Mouse (Mus musculus) skeletal muscle tissue, adult 2 months (tissue): Measurements from ENCODE around the gene Arhgef6.
A peak's percentile ranks its signal among the peaks of the same experiment; 100 is the strongest.

Experiments used
- DNase-seq: peaks from one replicate; pipeline ENCODE4 v3.0.0-alpha.2; 2012; ENCODE audit warnings: low read depth, low spot score

Gene Arhgef6

DNA sequence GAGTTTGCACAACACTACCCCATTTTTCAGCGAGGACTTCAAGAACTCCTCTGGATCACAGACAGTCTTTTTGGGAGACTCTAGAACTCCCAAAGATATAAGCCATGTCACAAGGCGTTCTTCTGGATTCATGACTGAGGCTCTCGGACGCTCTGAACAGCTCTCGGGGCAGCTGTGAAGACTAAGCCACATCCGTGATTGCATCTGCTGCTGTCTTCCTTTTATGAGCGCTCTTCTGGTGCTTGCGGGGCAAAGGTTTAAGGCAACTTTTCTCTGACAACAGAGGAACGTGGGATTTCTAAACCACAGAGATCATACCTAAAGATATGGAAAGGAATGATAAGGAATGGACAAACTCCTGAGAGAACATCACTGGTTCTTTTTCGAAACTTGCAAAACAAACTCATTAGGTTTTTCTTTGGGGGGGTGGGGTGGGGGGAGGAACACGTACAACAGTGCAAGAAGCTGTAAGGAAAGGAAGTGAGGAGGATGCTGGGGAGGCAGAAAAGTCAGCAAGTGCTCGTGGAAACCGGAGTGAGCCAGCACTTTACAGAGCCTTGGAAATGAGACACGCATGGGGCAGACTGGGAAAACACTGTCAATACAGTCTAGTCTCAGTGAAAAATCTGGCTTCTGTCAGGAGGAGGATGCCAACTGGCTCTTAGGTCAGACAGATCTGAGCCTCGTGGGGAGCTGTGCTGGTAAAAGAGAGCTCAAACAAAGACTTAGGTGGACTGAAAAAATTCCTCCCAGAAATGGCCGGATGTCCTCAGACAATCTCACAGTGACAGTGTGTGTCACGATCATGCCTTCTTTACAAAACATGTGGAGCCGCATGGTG lies at the start of gene Arhgef6:
Arhgef6 (minus strand) TSS at position 359 of the 841 bp plus-strand sequence.
- DNase-seq = peak; percentile 6

DNA sequence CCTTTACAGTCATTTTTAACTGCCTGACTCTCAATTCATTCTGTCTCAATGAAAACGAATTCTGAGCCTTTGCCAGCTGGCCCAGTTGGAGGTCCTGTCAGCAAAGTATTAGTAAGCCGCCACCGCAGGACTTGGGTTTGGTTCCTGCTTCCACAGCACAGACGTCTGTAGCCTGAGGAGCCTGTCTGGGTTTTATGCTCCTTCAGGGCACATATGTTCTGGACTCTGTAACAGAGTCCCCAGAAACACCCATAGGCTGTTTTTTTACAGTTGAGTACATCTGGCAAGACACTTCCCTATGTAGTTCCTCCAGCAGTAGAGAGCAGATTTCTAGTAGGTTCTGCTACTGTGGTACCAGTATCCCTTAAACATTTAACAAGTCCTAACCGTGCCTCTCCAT lies 42.4 kb upstream of the Arhgef6 start:
- no peak for DNase-seq

DNA sequence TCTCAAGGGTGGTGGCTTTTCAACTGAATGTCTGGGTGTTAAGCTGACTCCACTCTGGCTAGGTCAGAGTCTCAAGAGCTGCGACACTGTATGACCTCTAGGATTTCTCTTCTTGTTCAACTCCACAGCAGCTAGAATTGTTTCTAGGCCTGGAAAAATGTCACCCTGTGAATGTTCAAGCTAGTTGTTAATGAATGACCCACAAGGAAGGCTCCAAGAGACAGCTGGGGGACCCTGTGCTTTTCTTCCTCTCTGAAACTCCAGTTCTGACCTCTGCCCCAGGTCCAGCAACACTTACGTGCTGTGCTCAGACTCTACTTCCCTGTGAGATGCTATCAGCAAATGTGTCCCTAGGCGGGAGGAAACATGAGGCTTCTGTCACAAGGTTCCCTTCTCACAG lies 40.0 kb upstream of the Arhgef6 start:
- no peak for DNase-seq

DNA sequence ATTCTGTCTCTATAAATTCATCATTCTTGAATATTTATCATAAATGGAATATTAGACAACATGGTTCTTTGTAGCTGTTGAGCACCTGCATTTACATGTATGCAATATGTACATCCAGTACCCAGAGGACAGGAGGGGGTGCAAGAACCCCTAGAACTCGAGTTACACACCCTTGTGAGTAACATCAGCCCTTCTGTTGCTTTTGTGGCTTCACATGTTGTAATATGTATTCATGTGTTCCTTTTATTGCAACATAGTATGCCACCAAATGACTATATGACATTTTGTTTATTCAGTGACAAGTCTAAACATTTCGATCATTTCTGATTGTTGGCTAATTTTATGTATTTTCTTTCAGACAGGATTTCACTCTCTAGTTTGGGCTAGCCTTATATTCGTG lies 38.6 kb upstream of the Arhgef6 start:
- DNase-seq = no peak

DNA sequence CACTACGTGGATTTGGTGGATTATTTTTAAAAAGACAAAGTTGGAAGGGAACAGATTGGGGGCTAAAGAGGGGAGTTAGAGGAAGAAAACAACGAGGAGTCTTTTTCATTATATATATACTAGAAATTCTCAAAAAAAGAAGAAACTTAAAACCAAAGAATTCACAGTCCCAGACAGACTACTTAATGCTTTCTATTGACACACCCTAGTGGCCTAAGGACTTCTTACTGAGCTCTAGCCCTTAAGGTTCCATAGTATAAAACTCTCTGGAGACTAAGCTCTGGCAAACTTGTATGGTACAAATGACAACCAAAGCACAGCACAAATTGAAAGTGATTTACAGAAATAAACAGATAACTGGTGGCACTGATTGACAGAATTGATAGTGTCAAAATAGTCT lies 35.5 kb upstream of the Arhgef6 start:
- no peak for DNase-seq

DNA sequence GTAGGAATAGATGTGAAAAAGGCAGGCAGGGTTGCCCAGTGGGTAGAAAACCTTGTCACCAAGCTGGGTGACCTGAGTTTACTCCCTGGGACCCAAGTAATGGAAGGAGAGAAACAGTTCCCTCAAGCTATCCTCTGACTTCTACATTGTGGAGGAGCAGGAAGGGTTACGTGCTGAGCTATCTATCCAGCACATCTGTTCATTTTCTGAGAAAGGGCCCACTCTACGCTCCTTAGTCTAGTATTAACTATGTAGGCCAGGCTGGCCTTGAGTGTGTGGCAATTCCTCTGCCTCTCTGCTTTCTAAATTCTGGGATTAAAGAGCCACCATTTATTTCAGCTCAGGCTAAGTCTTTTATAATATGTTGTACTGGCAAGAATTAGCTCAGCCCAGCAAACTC lies 35.0 kb upstream of the Arhgef6 start:
- no peak for DNase-seq

DNA sequence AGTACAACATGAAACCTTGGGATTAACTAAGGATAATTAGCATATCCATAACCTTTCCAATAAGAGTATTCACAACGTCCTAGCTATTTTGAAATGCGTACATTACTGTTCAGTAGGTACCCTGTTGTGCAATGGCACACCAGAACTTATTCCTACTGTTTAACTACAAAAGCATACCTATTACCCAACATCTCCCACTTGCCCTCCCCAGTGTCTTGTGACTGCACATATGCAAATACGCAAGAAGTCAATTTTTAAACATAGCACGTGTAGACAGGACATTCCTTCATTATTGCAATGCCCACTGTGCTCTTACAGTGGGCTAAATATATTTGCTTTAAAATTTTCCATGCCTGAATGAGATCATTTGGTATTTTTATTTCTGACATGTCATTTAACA lies 34.4 kb upstream of the Arhgef6 start:
- DNase-seq = no peak

DNA sequence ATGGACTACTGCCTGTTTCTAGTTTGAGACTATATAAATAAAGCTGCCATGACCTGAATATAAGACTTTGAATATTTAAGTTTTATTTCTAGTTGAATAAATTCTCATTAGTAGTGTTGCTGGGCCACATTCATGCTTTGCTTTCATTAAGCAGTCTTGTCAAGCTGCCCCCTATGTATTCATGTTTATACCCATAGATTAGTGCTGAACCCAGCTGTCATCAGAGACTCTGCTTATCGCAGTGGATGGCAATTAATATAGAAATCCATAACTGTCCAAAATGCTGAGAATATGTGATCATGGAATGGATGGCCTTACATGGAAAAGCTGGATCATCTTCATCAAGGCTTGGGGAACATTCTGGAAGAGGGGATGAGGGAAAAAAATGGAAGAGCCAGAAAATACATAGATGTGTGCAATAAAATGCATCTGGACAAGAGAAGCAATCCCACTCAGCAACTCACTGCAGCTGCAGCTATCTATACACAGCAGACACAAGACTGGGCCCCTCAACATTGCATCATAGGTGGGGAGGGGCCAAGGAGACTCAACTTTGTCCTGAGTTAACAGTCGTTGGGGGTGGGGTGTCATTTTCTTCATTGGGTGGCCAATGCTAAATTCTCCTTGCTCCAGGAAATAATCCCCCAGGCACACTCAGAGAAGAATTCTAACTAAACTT lies 26.5 kb upstream of the Arhgef6 start:
- no peak for DNase-seq

DNA sequence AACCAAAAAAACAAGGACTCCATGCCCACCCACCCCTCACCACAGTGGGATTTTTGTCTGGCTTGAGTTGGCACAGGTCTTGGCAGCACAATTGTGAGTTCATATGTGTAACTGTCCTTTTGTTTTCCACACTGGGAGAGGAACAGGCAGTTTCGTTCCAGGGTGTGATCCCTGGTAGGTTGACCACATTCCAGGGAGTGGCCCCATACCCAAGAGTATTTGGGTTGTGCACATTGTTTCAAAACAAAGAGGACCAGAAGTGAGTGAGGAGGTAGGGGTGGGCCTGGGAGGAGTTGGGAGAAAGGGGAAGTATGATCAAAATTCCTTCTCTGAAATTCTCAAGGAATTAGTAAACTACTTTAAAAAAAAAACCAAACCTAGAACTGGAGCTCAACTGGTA lies 20.8 kb upstream of the Arhgef6 start:
- no peak for DNase-seq

DNA sequence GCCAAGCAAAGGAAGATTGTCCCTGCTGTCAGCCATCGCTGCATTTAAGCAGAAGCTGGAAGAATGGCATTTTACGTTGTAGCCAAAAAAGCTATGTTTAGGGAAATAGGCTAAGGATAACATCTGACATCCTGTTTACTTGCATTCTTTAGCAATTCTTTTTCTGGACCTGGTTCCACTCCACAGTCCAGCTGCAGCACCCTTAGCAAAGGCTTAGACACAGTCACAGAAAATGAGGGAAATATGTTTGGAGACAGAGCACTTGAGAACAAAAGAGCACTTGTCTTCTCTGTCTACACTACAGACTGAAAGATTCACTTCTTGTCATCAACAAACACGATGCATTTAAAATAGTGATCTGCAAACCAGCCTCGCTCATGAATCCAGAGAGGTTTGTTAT lies 691 bp upstream of the Arhgef6 start:
- no peak for DNase-seq

DNA sequence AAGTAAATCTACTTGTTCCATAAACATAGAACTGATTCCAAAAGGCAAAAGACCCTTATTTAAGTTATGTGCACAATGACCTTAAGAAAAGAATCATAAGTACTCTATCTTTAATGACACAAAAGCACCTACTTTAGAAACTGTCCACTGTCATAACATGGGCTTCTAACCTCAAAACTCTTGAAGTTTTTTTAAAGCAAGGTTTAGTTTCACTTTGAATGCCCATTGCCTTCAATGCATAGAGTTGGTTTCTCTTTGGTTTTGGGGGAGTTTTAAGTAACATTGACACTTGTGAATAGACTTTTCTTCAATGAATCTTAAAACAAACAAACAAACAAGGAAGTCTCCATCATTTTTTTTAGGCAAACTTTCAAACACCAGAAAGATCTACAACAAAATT lies 947 bp downstream of the Arhgef6 start:
- no peak for DNase-seq

DNA sequence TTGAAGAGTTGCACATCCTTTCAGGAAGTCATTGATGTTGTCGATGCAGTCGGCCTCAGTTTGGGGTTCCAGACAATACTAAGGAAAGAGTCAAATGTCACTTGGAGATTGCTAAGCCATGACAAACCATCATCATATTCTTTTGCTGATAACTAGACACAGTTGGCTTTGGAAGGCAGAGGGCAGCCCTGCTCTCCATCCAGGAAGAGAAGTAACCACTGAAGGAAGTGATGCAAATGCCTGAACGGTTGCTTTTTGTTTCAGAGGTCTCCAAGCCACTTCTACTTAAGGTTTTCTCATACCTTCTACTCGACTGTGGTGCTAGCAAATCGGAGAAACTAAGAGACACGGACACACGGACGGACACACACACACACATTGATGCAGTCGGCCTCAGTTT lies 1.6 kb downstream of the Arhgef6 start:
- no peak for DNase-seq

DNA sequence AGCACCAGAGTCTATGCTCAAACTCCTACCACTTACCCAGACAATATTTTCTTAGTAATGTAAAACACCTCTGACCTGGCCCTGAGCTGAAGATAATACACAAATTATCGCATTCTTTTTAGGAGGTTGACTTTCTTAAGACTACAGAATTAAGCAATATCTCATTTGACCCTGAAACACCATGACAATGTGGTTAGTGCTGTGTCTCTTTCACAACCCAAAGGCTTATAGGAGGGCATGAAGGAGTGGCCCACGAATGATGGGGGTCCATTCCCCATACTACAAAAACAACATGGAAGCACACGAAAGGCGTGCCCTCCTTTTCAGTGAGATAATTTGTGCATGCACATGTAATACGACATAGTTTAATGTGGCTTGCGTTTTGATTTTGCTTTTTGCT lies 3.2 kb downstream of the Arhgef6 start:
- DNase-seq = no peak

DNA sequence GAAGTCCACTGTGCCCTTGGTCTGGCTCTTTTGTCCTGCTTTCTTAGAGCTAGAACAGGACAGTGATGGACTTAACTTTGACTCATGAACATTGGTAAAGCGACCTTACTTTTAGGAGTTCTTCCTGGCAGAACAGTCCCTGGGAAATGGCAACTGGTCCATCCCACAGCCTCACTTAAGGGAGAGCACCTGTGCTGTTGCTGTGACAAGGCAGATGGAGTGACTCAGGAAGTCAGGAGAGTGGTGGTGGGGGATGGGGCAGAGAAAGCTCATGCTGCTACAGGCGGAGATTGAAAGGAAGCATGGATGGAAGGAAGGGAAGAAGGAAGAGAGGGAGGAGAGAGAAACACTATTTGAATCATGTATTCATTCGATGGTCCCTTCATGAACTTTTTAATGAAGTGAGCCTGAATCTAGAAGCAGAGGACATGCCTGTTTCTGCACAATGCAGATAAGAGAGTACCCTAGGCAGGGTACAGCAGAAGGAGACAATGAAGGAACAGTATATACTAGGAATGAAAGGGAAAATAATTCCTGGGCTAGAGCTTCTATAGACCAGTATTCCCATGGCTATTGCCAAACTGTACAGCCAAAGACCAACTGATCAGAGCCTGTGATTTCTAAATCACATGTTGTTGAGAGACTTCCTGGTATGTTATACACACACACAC lies 10.7 kb downstream of the Arhgef6 start:
- DNase-seq = no peak

DNA sequence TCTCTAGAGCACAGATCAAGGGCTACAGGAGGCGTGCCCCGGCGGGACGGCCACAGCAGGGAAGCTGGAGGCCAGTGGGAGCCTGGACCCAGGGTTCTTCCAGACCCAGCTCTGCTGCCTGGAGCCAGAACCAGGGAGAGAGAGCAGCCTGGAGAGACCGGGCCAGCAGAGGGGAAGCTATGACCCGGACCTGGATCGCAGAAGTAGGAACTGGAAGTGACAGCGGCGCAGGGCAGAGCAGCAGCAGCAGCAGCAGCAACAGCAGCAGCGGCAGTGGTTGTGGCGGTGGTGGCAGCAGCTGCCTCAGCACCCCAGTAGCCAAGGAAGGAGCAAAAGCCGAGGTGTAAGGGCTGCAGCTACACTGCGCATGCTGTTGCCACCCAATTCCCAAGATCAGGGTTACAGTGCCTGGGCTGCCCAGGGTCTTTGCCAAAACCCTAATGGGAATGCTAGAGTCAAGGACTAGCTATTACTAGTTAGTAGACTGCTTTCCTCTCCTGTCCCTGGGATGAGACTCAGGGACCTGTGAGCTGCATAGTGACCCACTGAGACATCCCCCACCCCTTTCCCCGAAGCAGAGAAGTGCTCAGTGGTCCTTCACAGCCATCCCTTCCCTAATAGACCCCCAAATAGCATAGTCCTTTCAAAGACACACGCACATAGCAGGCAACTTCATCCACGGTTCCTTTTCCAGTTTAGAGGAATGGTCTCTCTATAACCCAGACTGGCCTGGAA lies 11.9 kb downstream of the Arhgef6 start:
- peak; percentile 53 for DNase-seq

DNA sequence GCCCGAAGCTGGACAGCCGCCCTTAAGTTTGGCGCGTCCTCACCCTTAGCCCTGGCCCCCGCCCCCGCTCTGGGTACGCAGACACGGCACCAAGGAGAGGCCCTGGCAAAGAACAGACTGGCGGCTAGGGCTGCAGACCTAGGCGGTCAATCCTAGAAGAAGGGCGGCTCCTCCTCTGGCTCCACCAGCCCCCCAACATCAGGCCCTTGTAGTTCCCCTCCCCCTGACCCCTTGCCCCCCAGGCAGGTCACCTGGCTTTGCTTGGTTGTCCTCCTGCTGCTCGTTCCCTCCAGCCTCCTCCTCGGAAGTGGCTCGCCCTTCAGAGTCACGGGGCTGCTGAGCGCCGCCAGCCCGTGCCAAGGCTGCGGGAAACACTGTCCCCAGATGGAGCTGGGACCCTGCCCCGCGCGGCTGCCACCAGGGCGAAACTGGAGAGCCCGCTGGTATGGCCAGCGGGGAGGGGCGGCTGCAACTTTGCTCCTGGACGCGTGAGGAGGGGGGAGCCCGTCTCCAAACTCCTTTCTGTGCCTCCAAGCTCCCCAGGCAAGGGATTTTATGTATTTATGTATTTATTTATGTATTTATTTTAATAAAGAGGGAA lies 12.6 kb downstream of the Arhgef6 start:
- peak; percentile 59 for DNase-seq

DNA sequence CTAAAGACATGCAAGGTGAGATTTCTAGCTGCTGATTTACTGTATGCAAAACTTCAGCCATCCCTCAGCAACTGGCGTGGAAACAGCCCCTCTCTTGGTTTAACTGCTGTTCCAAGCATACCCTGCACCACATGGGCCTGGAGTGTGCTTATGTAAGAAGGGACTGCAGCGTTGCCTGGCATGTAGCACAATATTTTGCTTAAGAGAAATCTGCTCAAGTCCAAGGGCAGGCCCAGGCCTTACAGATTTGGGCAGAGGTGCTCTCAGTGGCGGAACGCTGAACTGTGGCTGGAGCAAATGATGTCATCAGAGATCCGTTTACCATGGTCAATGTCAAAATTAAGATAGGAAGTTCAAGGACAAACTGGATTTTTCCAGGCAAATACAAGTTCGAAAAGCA lies 13.6 kb downstream of the Arhgef6 start:
- peak; percentile 84 for DNase-seq

DNA sequence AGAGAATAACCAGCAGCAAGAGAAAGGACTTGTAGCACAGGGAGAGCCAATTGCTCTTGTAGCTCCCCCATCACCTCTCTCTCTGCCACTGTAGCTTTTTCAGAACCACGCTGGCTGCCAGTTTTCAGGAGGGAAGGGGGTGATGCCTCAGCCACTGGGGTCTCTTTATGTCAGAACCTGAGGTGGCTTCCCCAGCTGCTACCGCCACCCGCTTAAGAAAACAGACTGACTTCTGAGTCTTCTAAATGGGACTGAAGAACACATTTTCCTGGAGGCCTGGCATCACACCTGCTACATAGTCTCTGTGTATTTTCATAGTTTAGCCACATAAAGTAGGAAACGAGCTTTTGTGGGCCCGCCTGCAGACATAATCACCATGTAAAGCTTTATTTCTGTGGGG lies 26.5 kb downstream of the Arhgef6 start:
- no peak for DNase-seq

DNA sequence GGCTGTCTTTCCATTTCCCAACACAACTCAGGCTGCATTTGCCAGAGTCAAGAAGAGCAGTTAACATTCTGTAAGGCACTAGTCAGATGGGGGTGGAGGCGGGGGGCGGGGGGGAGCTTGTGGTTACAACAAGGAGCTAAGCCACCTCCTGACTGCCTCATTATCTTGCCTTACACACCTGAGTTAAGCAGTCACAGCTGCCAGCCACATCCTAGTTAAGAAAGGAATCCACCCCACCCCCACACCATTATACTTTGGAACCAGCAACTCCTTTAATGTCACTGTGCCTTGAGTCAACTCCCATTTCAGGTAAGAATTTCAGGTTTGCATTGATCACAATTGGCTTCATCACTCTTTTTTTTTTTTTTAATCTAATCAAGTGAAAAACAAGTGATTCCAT lies 28.5 kb downstream of the Arhgef6 start:
- no peak for DNase-seq

DNA sequence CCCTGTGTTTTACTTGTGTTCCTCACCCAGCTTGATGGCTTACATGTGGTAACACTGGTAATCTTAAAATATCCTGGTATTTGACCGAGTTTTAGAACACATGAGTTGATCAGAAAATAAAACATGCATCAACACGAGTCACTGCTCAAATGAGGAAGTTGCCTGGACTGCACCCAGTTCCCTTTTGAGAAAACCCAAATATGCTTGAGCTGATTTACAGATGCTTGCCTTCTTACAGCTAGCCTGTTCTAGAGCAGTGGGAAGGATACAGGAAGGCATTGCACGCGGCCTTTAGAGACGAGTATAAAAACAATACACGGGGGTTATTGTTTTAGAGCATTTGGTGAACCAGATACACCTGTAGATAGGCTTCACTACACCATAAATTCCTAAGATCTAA lies 31.8 kb downstream of the Arhgef6 start:
- no peak for DNase-seq

DNA sequence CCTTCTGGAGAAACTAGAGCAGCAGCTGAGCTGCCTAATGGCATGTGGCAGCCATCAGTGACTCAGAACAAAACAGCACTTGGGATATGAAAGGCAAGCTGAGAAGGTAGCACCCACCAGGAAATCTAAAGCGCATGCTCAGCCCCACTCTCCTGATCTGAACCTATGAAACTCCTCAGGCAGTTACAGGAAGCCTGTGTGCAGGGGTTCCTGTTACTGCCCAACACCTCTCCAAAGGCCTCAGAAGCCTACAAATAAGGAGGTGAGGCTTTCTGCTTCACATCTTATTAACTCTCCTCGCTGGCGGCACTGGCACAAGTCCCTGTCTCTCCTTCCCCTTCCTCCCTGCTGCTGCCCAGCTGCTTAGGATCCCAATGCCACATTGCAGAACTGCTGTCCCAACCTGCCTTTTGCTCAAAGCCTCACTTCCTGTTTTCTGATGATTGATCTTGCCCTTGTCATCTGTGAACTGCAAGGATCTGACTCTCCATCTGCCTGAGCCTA lies 33.7 kb downstream of the Arhgef6 start:
- DNase-seq = no peak
